Mouse (Mus musculus) heart, postnatal 0 days (tissue): ENCODE measurements around the gene Akt1.

Source experiments
- CTCF ChIP-seq: IDR thresholded peaks from 2 replicates; pipeline ENCODE4 v1.5.1; 2016; ENCODE audit warnings: antibody characterized with exemption, control low read depth, low read depth
- EP300 ChIP-seq: IDR thresholded peaks from 2 replicates; pipeline ENCODE4 v1.6.1; 2016; ENCODE audit warnings: antibody characterized with exemption, low read depth

- TF ChIP-seq EP300 (0 out of 2 replicates have a peak, but pooled peaks have one; percentile 16), CTCF (no peak)
Observed at GRCm38 (mm10) chr12:112628928-112629721, 45.6 kb downstream of the Akt1 start.
